In genomic region chr14:30869391-30869801, GRCm38 (mm10) we compare ENCODE assay signal across 11 mouse cellular contexts. TPM values are rescaled to one million over a fixed set of nuclear protein-coding genes. Genes with fewer than 3 reads are reported as not detected.
DNase-seq lines count a peak whose midpoint lies in the region; ATAC-seq and TF ChIP-seq lines count a peak whose summit lies in the region.
"Had no signal": no experiment of that assay in that cellular context is flagged by ENCODE, and none has a peak within 500 bp of the region (broad histone marks: within the 10 kb centered on the region; RNA-seq: fewer than 3 reads in every experiment).

No protein-coding gene starts in this region.

- no peak for TF ChIP-seq CTCF in liver, adult 2 months (IDR thresholded peaks at IDR 0.05; ENCODE audit: low read depth, low read length)
- TF ChIP-seq CTCF in liver, embryonic 14.5 days (IDR thresholded peaks at IDR 0.05; ENCODE audit: low read depth) = 0 out of 2 replicates have a peak, but pooled peaks have one; percentile 4

- no peak for TF ChIP-seq EP300 in liver, embryonic 14.5 days (IDR thresholded peaks at IDR 0.05; ENCODE audit: low read depth)

- peaks cover 26% of the 10 kb centered on the region for H3K4me1 ChIP-seq in liver, adult 2 months (ENCODE audit: control insufficient read depth, insufficient read depth, low read length)
- H3K4me1 ChIP-seq in heart, embryonic 13.5 days = peaks cover 38% of the 10 kb centered on the region
- H3K4me1 ChIP-seq in liver, embryonic 14.5 days (replicated peaks; ENCODE audit: control insufficient read depth in 2 of 2, insufficient read depth in 2 of 2, low read length in 1 of 2) = peaks cover 3 to 15% of the 10 kb centered on the region in 2 experiments; a peak in 2 of 4 replicates
- H3K4me1 ChIP-seq in midbrain, embryonic 15.5 days = no peaks in the 10 kb centered on the region
- H3K4me1 ChIP-seq in midbrain, embryonic 14.5 days (ENCODE audit: control insufficient read depth, insufficient read depth, low read length) = no peaks in the 10 kb centered on the region

- WGBS in liver, adult 2 months = 43% methylated on average over 8 of the region's 8 CpGs
- WGBS in heart, embryonic 13.5 days = 80% methylated on average over 8 of the region's 8 CpGs
- 75% methylated on average over 8 of the region's 8 CpGs for WGBS in liver, embryonic 14.5 days (ENCODE audit: insufficient replicate concordance)
- 86% methylated on average over 8 of the region's 8 CpGs for WGBS in midbrain, embryonic 15.5 days
- 89% methylated on average over 8 of the region's 8 CpGs for WGBS in midbrain, embryonic 14.5 days

- no peaks in the 10 kb centered on the region for H3K27me3 ChIP-seq in liver, adult 2 months (ENCODE audit: control insufficient read depth, insufficient read depth, low read length)
- no peaks in the 10 kb centered on the region for H3K27me3 ChIP-seq in heart, embryonic 13.5 days (replicated peaks)
- H3K27me3 ChIP-seq in liver, embryonic 14.5 days (ENCODE audit: control insufficient read depth, insufficient read depth, low read length) = no peaks in the 10 kb centered on the region
- H3K27me3 ChIP-seq in midbrain, embryonic 15.5 days (replicated peaks) = no peaks in the 10 kb centered on the region
- no peaks in the 10 kb centered on the region for H3K27me3 ChIP-seq in midbrain, embryonic 14.5 days (ENCODE audit: control insufficient read depth, insufficient read depth, low read length)

- no peak for TF ChIP-seq POLR2A in liver, adult 2 months (IDR thresholded peaks at IDR 0.05; ENCODE audit: extremely low read depth, insufficient read depth, low read length)

- ATAC-seq in heart, embryonic 13.5 days (ENCODE audit: extremely low read depth, insufficient number of reproducible peaks, low FRiP score, low TSS enrichment) = no peak
- ATAC-seq in liver, embryonic 14.5 days (ENCODE audit: insufficient read depth) = 0 out of 2 replicates have a peak, but pooled peaks have one; percentile 7
- ATAC-seq in midbrain, embryonic 15.5 days (replicated peaks) = no peak
- no peak for ATAC-seq in midbrain, embryonic 14.5 days (ENCODE audit: low FRiP score, low TSS enrichment)
- ATAC-seq: inflammation-experienced regulatory T-cells, adult 6 months had no signal

- H3K9me3 ChIP-seq in heart, embryonic 13.5 days = no peaks in the 10 kb centered on the region
- no peaks in the 10 kb centered on the region for H3K9me3 ChIP-seq in liver, embryonic 14.5 days (ENCODE audit: control insufficient read depth, low read length)
- no peaks in the 10 kb centered on the region for H3K9me3 ChIP-seq in midbrain, embryonic 15.5 days
- H3K9me3 ChIP-seq in midbrain, embryonic 14.5 days (ENCODE audit: control insufficient read depth, low read length) = no peaks in the 10 kb centered on the region

- no peaks in the 10 kb centered on the region for H3K79me2 ChIP-seq in liver, adult 2 months (ENCODE audit: control insufficient read depth, insufficient read depth, low read length)

- peak overlapping the region; percentile 5; the same call in 1 of the 2 replicates for H3K9ac ChIP-seq in liver, adult 2 months (ENCODE audit: low read depth, low read length)
- peak overlapping the region; percentile 57 for H3K9ac ChIP-seq in heart, embryonic 13.5 days
- H3K9ac ChIP-seq in liver, embryonic 14.5 days (replicated peaks) = no peak overlapping the region
- no peak overlapping the region for H3K9ac ChIP-seq in midbrain, embryonic 15.5 days
- H3K9ac ChIP-seq in midbrain, embryonic 14.5 days (replicated peaks; ENCODE audit: low read length) = no peak overlapping the region

- no peaks in the 10 kb centered on the region for H3K36me3 ChIP-seq in liver, adult 2 months (ENCODE audit: control insufficient read depth, insufficient read depth, low read length)
- peaks cover 46% of the 10 kb centered on the region for H3K36me3 ChIP-seq in heart, embryonic 13.5 days
- no peaks in the 10 kb centered on the region; the same call in 1 of the 2 replicates for H3K36me3 ChIP-seq in liver, embryonic 14.5 days (replicated peaks; ENCODE audit: control insufficient read depth, insufficient read depth, low read depth)
- H3K36me3 ChIP-seq in midbrain, embryonic 15.5 days (replicated peaks) = peaks cover 13% of the 10 kb centered on the region; the same call in 1 of the 2 replicates
- H3K36me3 ChIP-seq in midbrain, embryonic 14.5 days (ENCODE audit: control insufficient read depth, insufficient read depth, low read length) = peaks cover 44% of the 10 kb centered on the region

- H3K4me3 ChIP-seq in liver, adult 2 months (ENCODE audit: insufficient read depth, low read depth, low read length) = no peak overlapping the region
- no peak overlapping the region for H3K4me3 ChIP-seq in heart, embryonic 13.5 days
- H3K4me3 ChIP-seq in liver, embryonic 14.5 days (ENCODE audit: insufficient read depth in 1 of 2, low read depth in 2 of 2, low read length in 2 of 2) = no peak overlapping the region
- H3K4me3 ChIP-seq in midbrain, embryonic 15.5 days = no peak overlapping the region
- H3K4me3 ChIP-seq in midbrain, embryonic 14.5 days (replicated peaks; ENCODE audit: low read depth, low read length) = no peak overlapping the region

- peak overlapping the region; percentile 93 for H3K27ac ChIP-seq in liver, adult 2 months (replicated peaks; ENCODE audit: insufficient read depth, low read depth, low read length)
- peak overlapping the region; percentile 93 for H3K27ac ChIP-seq in heart, embryonic 13.5 days (replicated peaks)
- H3K27ac ChIP-seq in liver, embryonic 14.5 days = no peak overlapping the region
- no peak overlapping the region for H3K27ac ChIP-seq in midbrain, embryonic 15.5 days
- no peak overlapping the region for H3K27ac ChIP-seq in midbrain, embryonic 14.5 days (replicated peaks; ENCODE audit: low read depth, low read length)

- DNase-seq in liver, adult 2 months (ENCODE audit: extremely low read depth, low read depth, low spot score) = peak; percentile 99
- no peak for DNase-seq in liver
- no peak for DNase-seq in liver, embryonic 14.5 days (ENCODE audit: low read depth in 3 of 3, low spot score in 3 of 3)
- peak; percentile 47 for DNase-seq in yolk sac, embryonic 10.5 days (ENCODE audit: low spot score)
- DNase-seq in urinary bladder, postnatal 25 days (ENCODE audit: low spot score) = no peak
- no peak for DNase-seq in midbrain, embryonic 14.5 days

- H3K4me2 ChIP-seq in heart, embryonic 13.5 days = no peak overlapping the region
- H3K4me2 ChIP-seq in liver, embryonic 14.5 days (ENCODE audit: low read depth) = no peak overlapping the region
- no peak overlapping the region for H3K4me2 ChIP-seq in midbrain, embryonic 15.5 days
- no peak overlapping the region for H3K4me2 ChIP-seq in midbrain, embryonic 14.5 days (ENCODE audit: low read length)

RNA-seq across cellular contexts. Expression of gene Mustn1, which starts 9.6 kb away (rescaled TPM):
- total RNA-seq in liver, adult 2 months (2014; rRNA removed) = 1.0 and 2.3 TPM in 2 replicates
- polyA plus RNA-seq in liver, adult 2 months (2012; rRNA removed) = 4.1 and 4.4 TPM in 2 replicates
- 2.5 and 2.6 TPM in 2 replicates for polyA plus RNA-seq in heart, embryonic 13.5 days (2015; fragmentation: Nextera tagmentation; extraction: Ambion mirVana)
- polyA plus RNA-seq in liver, embryonic 14.5 days (2012; rRNA removed) = 0.42 and 0.55 TPM in 2 replicates
- polyA plus RNA-seq in liver, embryonic 14.5 days (2014; fragmentation: Nextera tagmentation; extraction: Ambion mirVana) = 0.37 and 0.72 TPM in 2 replicates
- 0.50 and 0.76 TPM in 2 replicates for polyA plus RNA-seq in midbrain, embryonic 15.5 days (2015; fragmentation: Nextera tagmentation; extraction: Ambion mirVana)
- polyA plus RNA-seq in midbrain, embryonic 14.5 days (2014; fragmentation: Nextera tagmentation; extraction: Ambion mirVana) = 0.18 and 0.34 TPM in 2 replicates

RNA-seq across cellular contexts. Expression of gene Itih4, which starts 16.9 kb away (rescaled TPM):
- total RNA-seq in liver, adult 2 months (2014; rRNA removed) = 1,004 and 1,280 TPM in 2 replicates
- 1,016 and 1,052 TPM in 2 replicates for polyA plus RNA-seq in liver, adult 2 months (2012; rRNA removed)
- 0.12 and 1.1 TPM in 2 replicates for polyA plus RNA-seq in heart, embryonic 13.5 days (2015; fragmentation: Nextera tagmentation; extraction: Ambion mirVana)
- 34.6 and 56.0 TPM in 2 replicates for polyA plus RNA-seq in liver, embryonic 14.5 days (2012; rRNA removed)
- 82.3 and 113 TPM in 2 replicates for polyA plus RNA-seq in liver, embryonic 14.5 days (2014; fragmentation: Nextera tagmentation; extraction: Ambion mirVana)
- polyA plus RNA-seq in midbrain, embryonic 15.5 days (2015; fragmentation: Nextera tagmentation; extraction: Ambion mirVana) = 0.09 TPM in 1 of 2 replicates, not detected in the other
- polyA plus RNA-seq in midbrain, embryonic 14.5 days (2014; fragmentation: Nextera tagmentation; extraction: Ambion mirVana) = not detected in 2 replicates
- total RNA-seq: common myeloid progenitor, adult 5-6 weeks; MEL had no signal
- polyA plus RNA-seq: inflammation-experienced regulatory T-cells, adult 6 months had no signal

RNA-seq across cellular contexts. Expression of gene Tmem110, which starts 44.0 kb away (rescaled TPM):
- total RNA-seq in liver, adult 2 months (2014; rRNA removed) = 3.7 and 4.1 TPM in 2 replicates
- 7.5 and 8.2 TPM in 2 replicates for polyA plus RNA-seq in liver, adult 2 months (2012; rRNA removed)
- polyA plus RNA-seq in heart, embryonic 13.5 days (2015; fragmentation: Nextera tagmentation; extraction: Ambion mirVana) = 14.7 and 15.0 TPM in 2 replicates
- 3.5 and 6.2 TPM in 2 replicates for polyA plus RNA-seq in liver, embryonic 14.5 days (2012; rRNA removed)
- 8.2 and 11.0 TPM in 2 replicates for polyA plus RNA-seq in liver, embryonic 14.5 days (2014; fragmentation: Nextera tagmentation; extraction: Ambion mirVana)
- polyA plus RNA-seq in midbrain, embryonic 15.5 days (2015; fragmentation: Nextera tagmentation; extraction: Ambion mirVana) = 21.4 and 22.7 TPM in 2 replicates
- 16.1 and 18.7 TPM in 2 replicates for polyA plus RNA-seq in midbrain, embryonic 14.5 days (2014; fragmentation: Nextera tagmentation; extraction: Ambion mirVana)

RNA-seq across cellular contexts. Expression of gene Itih3, which starts 54.2 kb away (rescaled TPM):
- 603 and 791 TPM in 2 replicates for total RNA-seq in liver, adult 2 months (2014; rRNA removed)
- 335 and 492 TPM in 2 replicates for polyA plus RNA-seq in liver, adult 2 months (2012; rRNA removed)
- polyA plus RNA-seq in heart, embryonic 13.5 days (2015; fragmentation: Nextera tagmentation; extraction: Ambion mirVana) = 1.5 and 5.1 TPM in 2 replicates
- 124 and 152 TPM in 2 replicates for polyA plus RNA-seq in liver, embryonic 14.5 days (2012; rRNA removed)
- polyA plus RNA-seq in liver, embryonic 14.5 days (2014; fragmentation: Nextera tagmentation; extraction: Ambion mirVana) = 250 and 275 TPM in 2 replicates
- polyA plus RNA-seq in midbrain, embryonic 15.5 days (2015; fragmentation: Nextera tagmentation; extraction: Ambion mirVana) = 1.1 and 1.3 TPM in 2 replicates
- polyA plus RNA-seq in midbrain, embryonic 14.5 days (2014; fragmentation: Nextera tagmentation; extraction: Ambion mirVana) = 0.53 and 0.84 TPM in 2 replicates
- total RNA-seq: common myeloid progenitor, adult 5-6 weeks; MEL had no signal
- polyA plus RNA-seq: inflammation-experienced regulatory T-cells, adult 6 months had no signal

Comparison
In these comparisons a context has a peak if more than half of its experiments do, and no peak if none do; other contexts are left out.
1. DNase-seq: peak in liver, adult 2 months (single experiment) and yolk sac, embryonic 10.5 days (single experiment); none in liver (single experiment), liver, embryonic 14.5 days (0 of 3), urinary bladder, postnatal 25 days (single experiment) and midbrain, embryonic 14.5 days (single experiment).
2. H3K27ac ChIP-seq: peak in liver, adult 2 months (single experiment) and heart, embryonic 13.5 days (single experiment); none in liver, embryonic 14.5 days (single experiment), midbrain, embryonic 15.5 days (single experiment) and midbrain, embryonic 14.5 days (single experiment).
3. H3K9ac ChIP-seq: peak in liver, adult 2 months (single experiment) and heart, embryonic 13.5 days (single experiment); none in liver, embryonic 14.5 days (single experiment), midbrain, embryonic 15.5 days (single experiment) and midbrain, embryonic 14.5 days (single experiment).
4. RNA of gene Itih4, which starts 16.9 kb away (polyA plus RNA-seq): 1,016 to 1,052 TPM in liver, adult 2 months and 34.6 to 113 TPM in liver, embryonic 14.5 days; 0.12 to 1.1 TPM in heart, embryonic 13.5 days, 0.09 TPM in midbrain, embryonic 15.5 days and not detected in midbrain, embryonic 14.5 days; every median in the first group is over 10 times any median in the second.